Mouse (Mus musculus) CH12.LX (cell line): Measurements from ENCODE around the gene Gbx1.
A peak's percentile ranks its signal among the peaks of the same experiment; 100 is the strongest.

Experiments used
- CTCF ChIP-seq, 2 experiments: IDR thresholded peaks in 1 of 2; conservative IDR thresholded peaks in 1 of 2; 2 replicates each; pipeline ENCODE4 v1.5.1; 2011 to 2012; ENCODE audit warnings: low read depth in 2 of 2, low read length in 2 of 2, improper control_type of control experiment in 1 of 2, inconsistent platforms in 1 of 2, mild to moderate bottlenecking in 1 of 2, moderate library complexity in 1 of 2
- ELF1 ChIP-seq: IDR thresholded peaks from 2 replicates; pipeline ENCODE4 v1.6.1; 2014; ENCODE audit warnings: low read depth, mild to moderate bottlenecking, inconsistent platforms, low read length, improper control_type of control experiment
- MAX ChIP-seq: IDR thresholded peaks from 2 replicates; pipeline ENCODE4 v1.6.1; 2011; ENCODE audit warnings: low read length, improper control_type of control experiment
- MAZ ChIP-seq: IDR thresholded peaks from 2 replicates; pipeline ENCODE4 v1.6.1; 2012; ENCODE audit warnings: low read depth, mild to moderate bottlenecking, inconsistent platforms, low read length, improper control_type of control experiment, moderate library complexity
- PAX5 ChIP-seq: IDR thresholded peaks from 2 replicates; pipeline ENCODE4 v1.6.1; 2012; ENCODE audit warnings: low read length, inconsistent platforms, mixed read lengths
- SIN3A ChIP-seq: IDR thresholded peaks from 2 replicates; pipeline ENCODE4 v1.6.1; 2012; ENCODE audit warnings: low read length, improper control_type of control experiment, inconsistent platforms
- SMC3 ChIP-seq: IDR thresholded peaks from 2 replicates; pipeline ENCODE4 v1.6.1; 2011; ENCODE audit warnings: low read depth, low read length, improper control_type of control experiment
- ZC3H11A ChIP-seq: IDR thresholded peaks from 2 replicates; pipeline ENCODE4 v1.6.1; 2012; ENCODE audit warnings: low read depth, mild to moderate bottlenecking, inconsistent platforms, low read length, improper control_type of control experiment
- ZKSCAN1 ChIP-seq: IDR thresholded peaks from 2 replicates; pipeline ENCODE4 v1.6.1; 2012; ENCODE audit warnings: low read depth, inconsistent platforms, low read length, improper control_type of control experiment, borderline replicate concordance
- ZMIZ1 ChIP-seq: IDR thresholded peaks from 2 replicates; pipeline ENCODE4 v1.6.1; 2012; ENCODE audit warnings: low read depth, mild to moderate bottlenecking, inconsistent platforms, low read length, improper control_type of control experiment
- ZNF384 ChIP-seq: IDR thresholded peaks from 2 replicates; pipeline ENCODE4 v1.6.1; 2012; ENCODE audit warnings: low read depth, low read length, improper control_type of control experiment, inconsistent platforms

- no peak; the same call in 1 of the 2 replicates for TF ChIP-seq ELF1
- no peak for TF ChIP-seq ZNF384
- peak; percentile 99 to 100 for TF ChIP-seq CTCF (conservative IDR thresholded peaks at IDR 0.05 in 1 of 2, IDR thresholded peaks at IDR 0.05 in 1 of 2; ENCODE audit: low read depth in 2 of 2, low read length in 2 of 2)
- TF ChIP-seq PAX5, result no peak
- TF ChIP-seq ZMIZ1, result no peak
- TF ChIP-seq ZKSCAN1, result no peak
- no peak for TF ChIP-seq MAX
- no peak; the same call in 1 of the 2 replicates for TF ChIP-seq ZC3H11A
- TF ChIP-seq SMC3, result peak; percentile 92
- no peak for TF ChIP-seq SIN3A
- TF ChIP-seq MAZ, result no peak
Observed at GRCm38 (mm10) chr5:24530042-24530689, 3.2 kb upstream of the Gbx1 start.
